Mouse (Mus musculus): ENCODE results near the gene Htr2b. TPM values are rescaled to one million over a fixed set of nuclear protein-coding genes. Genes with fewer than 3 reads are reported as not detected.
A peak's percentile ranks its signal among the peaks of the same experiment; 100 is the strongest.

Gene Htr2b
- polyA plus RNA-seq, 1 experiment from 2014 or later: 0.13 TPM

DNA sequence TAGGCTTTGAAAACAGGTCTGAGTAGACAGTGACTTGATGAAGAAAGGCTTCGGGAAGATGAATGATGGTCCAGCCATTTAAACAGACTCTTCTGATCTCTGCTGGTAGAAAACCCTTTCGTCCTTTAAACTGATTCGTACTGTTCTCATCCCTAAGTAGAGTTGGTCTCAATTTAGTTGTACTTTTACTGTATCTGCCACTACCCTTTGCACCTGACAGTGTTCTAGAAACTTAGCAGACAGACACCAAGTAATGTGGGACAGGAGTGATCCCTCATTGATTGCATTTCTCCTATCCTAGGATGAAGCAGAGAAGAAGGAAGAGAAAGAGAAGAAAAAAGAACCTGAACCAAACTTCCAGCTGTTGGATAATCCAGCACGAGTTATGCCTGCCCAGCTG lies 21.6 kb upstream of the Htr2b start, which contains the start of gene Gm21972:
Gene Gm21972 (plus strand): TSS at position 301 of the 400 bp plus-strand sequence.
- no peaks in the 10 kb centered on the region for H3K4me1 ChIP-seq (ENCODE audit: control insufficient read depth, insufficient read depth, low read length)
- H3K27me3 ChIP-seq (ENCODE audit: control insufficient read depth, insufficient read depth, low read depth, low read length): no peaks in the 10 kb centered on the region
- 96% methylated on average over 4 of the region's 4 CpGs for WGBS
- no peak within 1 kb of the TSS for H3K4me3 ChIP-seq (ENCODE audit: low read depth, low read length)
- no peak for ATAC-seq
- H3K36me3 ChIP-seq (ENCODE audit: control insufficient read depth, insufficient read depth, low read length): peaks cover 46% of the 10 kb centered on the region
- H3K4me2 ChIP-seq (ENCODE audit: low read length): no peak within 1 kb of the TSS
- H3K9me3 ChIP-seq (replicated peaks; ENCODE audit: control insufficient read depth, low read length, poor library complexity, severe bottlenecking): no peaks in the 10 kb centered on the region
- H3K27ac ChIP-seq (ENCODE audit: low read length): no peak within 1 kb of the TSS
- H3K9ac ChIP-seq (ENCODE audit: low read depth, low read length): no peak within 1 kb of the TSS

DNA sequence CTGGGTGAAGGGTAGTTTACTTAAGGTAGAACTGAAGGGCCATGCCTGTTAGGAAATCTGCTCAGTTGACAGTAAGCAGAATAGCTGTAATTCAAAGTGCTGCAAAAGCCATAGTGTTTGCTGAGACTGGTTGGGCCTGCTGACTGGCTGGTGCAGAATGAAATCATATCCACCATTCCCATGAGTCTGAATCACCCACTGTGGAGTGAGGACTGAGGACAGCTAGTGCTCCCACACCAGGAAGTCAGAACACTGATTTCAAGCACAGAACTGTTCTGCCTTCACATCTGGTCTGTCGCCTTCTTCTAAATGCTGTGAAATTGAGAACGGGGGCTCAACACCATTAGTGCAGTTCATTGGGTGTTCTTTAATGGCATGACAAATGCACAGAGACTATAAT lies 14.3 kb upstream of the Htr2b start:
- Histone ChIP-seq H3K9ac (ENCODE audit: low read depth, low read length) (no peak overlapping the region), H3K9me3 (replicated peaks; ENCODE audit: control insufficient read depth, low read length, poor library complexity, severe bottlenecking) (no peaks in the 10 kb centered on the region), H3K27me3 (ENCODE audit: control insufficient read depth, insufficient read depth, low read depth, low read length) (no peaks in the 10 kb centered on the region), H3K4me2 (ENCODE audit: low read length) (no peak overlapping the region), H3K27ac (ENCODE audit: low read length) (no peak overlapping the region), H3K4me3 (ENCODE audit: low read depth, low read length) (no peak overlapping the region), H3K36me3 (ENCODE audit: control insufficient read depth, insufficient read depth, low read length) (peaks cover 20% of the 10 kb centered on the region), H3K4me1 (ENCODE audit: control insufficient read depth, insufficient read depth, low read length) (no peaks in the 10 kb centered on the region)
- no peak for ATAC-seq
- WGBS: 94% methylated on average over 2 of the region's 2 CpGs

DNA sequence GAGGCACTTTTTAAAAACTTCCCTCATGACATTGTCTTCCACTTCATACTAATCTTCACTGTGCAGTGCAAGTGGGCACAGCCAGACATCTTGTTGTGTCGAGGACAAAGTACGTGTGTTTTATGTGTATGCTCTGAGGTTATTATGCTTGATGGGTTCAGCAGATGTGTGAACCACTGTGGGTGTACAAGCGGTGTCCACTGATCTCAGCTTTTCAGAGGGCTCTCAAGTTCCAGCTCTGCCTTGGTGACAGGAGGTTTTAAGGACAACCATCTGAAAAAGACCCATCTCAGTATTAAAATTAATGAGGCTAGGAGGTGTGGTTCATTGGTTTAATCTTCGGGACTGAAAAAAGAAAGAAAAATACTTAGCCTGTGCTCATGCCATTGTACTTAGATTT lies 7.8 kb upstream of the Htr2b start:
- ATAC-seq: no peak
- Histone ChIP-seq H3K4me3 (ENCODE audit: low read depth, low read length) (no peak overlapping the region), H3K4me2 (ENCODE audit: low read length) (no peak overlapping the region), H3K4me1 (ENCODE audit: control insufficient read depth, insufficient read depth, low read length) (no peaks in the 10 kb centered on the region), H3K9ac (ENCODE audit: low read depth, low read length) (no peak overlapping the region), H3K36me3 (ENCODE audit: control insufficient read depth, insufficient read depth, low read length) (peaks cover 10% of the 10 kb centered on the region), H3K9me3 (replicated peaks; ENCODE audit: control insufficient read depth, low read length, poor library complexity, severe bottlenecking) (no peaks in the 10 kb centered on the region), H3K27me3 (ENCODE audit: control insufficient read depth, insufficient read depth, low read depth, low read length) (no peaks in the 10 kb centered on the region), H3K27ac (ENCODE audit: low read length) (no peak overlapping the region)
- 91% methylated on average over 4 of the region's 4 CpGs for WGBS

DNA sequence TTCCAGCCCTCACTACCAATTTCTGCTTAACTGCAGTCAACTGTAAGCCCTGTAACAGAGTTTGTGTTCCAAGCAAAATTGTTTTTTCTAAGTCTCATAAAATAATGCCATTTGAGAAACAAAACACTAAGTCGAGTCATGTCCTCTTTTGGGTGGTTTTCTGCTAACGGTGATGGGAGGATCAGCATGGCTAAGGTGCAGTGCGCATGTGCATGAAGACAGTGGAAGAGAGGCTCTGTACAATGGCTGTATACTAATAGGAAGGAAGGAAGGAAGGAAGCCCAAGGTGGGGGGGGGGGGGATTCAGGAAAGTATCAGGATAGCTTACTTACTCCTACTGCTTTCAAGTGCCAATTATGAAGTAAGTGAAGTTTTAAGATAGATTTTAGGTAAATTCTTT lies 2.4 kb upstream of the Htr2b start:
- ATAC-seq: no peak
- 91% methylated on average over 3 of the region's 3 CpGs for WGBS
- H3K9ac ChIP-seq (ENCODE audit: low read depth, low read length): no peak overlapping the region
- H3K27ac ChIP-seq (ENCODE audit: low read length): no peak overlapping the region
- H3K4me1 ChIP-seq (ENCODE audit: control insufficient read depth, insufficient read depth, low read length): no peaks in the 10 kb centered on the region
- H3K4me3 ChIP-seq (ENCODE audit: low read depth, low read length): no peak overlapping the region
- H3K9me3 ChIP-seq (replicated peaks; ENCODE audit: control insufficient read depth, low read length, poor library complexity, severe bottlenecking): no peaks in the 10 kb centered on the region
- H3K27me3 ChIP-seq (ENCODE audit: control insufficient read depth, insufficient read depth, low read depth, low read length): no peaks in the 10 kb centered on the region
- H3K36me3 ChIP-seq (ENCODE audit: control insufficient read depth, insufficient read depth, low read length): 0 out of 2 replicates have a peak, but pooled peaks cover 2% of the 10 kb centered on the region
- H3K4me2 ChIP-seq (ENCODE audit: low read length): no peak overlapping the region

DNA sequence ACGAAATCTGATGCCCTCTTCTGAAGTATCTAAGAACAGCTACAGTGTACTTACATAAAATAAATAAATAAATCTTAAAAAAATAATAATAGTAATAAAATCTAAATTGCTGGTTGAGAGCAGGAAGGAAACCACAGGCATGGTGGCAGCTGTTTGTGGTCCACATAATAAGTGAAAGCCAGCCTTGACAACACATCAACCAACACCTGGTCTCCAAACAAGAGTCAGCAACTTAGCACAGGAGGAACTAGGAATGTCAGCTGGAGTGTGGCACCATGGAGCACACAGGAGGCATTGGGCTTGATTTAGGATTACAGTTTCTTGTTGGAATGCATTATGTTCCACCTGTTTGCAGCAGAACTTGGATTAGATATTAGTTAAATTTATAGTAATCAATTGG lies 6.7 kb downstream of the Htr2b start:
- no peak for ATAC-seq
- no peaks in the 10 kb centered on the region for H3K4me1 ChIP-seq (ENCODE audit: control insufficient read depth, insufficient read depth, low read length)
- no peak overlapping the region for H3K4me3 ChIP-seq (ENCODE audit: low read depth, low read length)
- H3K4me2 ChIP-seq (ENCODE audit: low read length): no peak overlapping the region
- no peaks in the 10 kb centered on the region for H3K9me3 ChIP-seq (replicated peaks; ENCODE audit: control insufficient read depth, low read length, poor library complexity, severe bottlenecking)
- H3K9ac ChIP-seq (ENCODE audit: low read depth, low read length): no peak overlapping the region
- 0 out of 2 replicates have a peak, but pooled peaks cover 2% of the 10 kb centered on the region for H3K36me3 ChIP-seq (ENCODE audit: control insufficient read depth, insufficient read depth, low read length)
- 95% methylated on average over 1 of the region's 1 CpGs for WGBS
- H3K27ac ChIP-seq (ENCODE audit: low read length): no peak overlapping the region
- H3K27me3 ChIP-seq (ENCODE audit: control insufficient read depth, insufficient read depth, low read depth, low read length): no peaks in the 10 kb centered on the region

DNA sequence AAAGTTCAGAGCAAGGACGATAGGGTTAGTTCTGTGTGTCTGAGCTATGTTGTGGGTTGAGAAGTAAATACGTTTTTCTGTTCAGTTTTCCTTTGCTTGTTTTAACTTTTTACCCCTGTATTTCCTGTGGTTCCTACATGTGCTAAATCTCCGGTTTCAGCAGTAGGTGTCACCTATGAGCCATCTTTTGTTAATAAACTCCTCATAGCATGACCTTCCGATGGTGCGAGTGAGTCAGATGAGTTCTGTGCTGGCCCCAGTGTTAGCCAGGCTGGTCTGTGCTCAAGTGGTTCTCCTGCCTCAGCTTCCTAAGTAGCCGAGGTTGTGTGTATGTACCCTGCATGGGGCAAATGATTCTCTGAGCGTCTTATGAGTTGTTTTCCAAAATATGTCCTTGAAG lies 17.4 kb downstream of the Htr2b start:
- Histone ChIP-seq H3K27ac (ENCODE audit: low read length) (no peak overlapping the region), H3K9me3 (replicated peaks; ENCODE audit: control insufficient read depth, low read length, poor library complexity, severe bottlenecking) (no peaks in the 10 kb centered on the region), H3K4me3 (ENCODE audit: low read depth, low read length) (no peak overlapping the region), H3K36me3 (ENCODE audit: control insufficient read depth, insufficient read depth, low read length) (peaks cover 39% of the 10 kb centered on the region), H3K4me1 (ENCODE audit: control insufficient read depth, insufficient read depth, low read length) (no peaks in the 10 kb centered on the region), H3K9ac (ENCODE audit: low read depth, low read length) (no peak overlapping the region), H3K4me2 (ENCODE audit: low read length) (no peak overlapping the region), H3K27me3 (ENCODE audit: control insufficient read depth, insufficient read depth, low read depth, low read length) (no peaks in the 10 kb centered on the region)
- WGBS: 92% methylated on average over 7 of the region's 7 CpGs
- ATAC-seq: no peak

DNA sequence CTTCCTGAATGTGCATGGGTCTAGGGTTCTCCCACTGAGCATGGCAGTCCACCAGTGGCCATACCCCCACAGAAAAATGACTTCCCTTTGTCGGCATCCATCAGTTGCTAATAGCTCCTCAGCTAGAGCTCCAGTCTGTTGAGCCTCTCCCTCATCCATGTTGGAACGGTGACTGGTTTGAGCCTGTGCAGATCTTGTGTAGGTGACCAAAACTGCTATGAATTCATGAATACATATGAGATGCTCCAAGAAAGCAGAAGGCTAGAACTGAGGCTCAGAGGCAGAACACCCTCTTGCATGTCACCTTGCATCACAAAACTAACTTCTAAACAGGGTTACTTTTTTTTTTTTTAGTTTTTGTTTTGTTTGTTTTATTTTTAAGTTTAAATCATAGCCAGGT lies 35.2 kb downstream of the Htr2b start:
- peaks cover 39% of the 10 kb centered on the region for H3K36me3 ChIP-seq (ENCODE audit: control insufficient read depth, insufficient read depth, low read length)
- WGBS: 98% methylated on average over 2 of the region's 2 CpGs

DNA sequence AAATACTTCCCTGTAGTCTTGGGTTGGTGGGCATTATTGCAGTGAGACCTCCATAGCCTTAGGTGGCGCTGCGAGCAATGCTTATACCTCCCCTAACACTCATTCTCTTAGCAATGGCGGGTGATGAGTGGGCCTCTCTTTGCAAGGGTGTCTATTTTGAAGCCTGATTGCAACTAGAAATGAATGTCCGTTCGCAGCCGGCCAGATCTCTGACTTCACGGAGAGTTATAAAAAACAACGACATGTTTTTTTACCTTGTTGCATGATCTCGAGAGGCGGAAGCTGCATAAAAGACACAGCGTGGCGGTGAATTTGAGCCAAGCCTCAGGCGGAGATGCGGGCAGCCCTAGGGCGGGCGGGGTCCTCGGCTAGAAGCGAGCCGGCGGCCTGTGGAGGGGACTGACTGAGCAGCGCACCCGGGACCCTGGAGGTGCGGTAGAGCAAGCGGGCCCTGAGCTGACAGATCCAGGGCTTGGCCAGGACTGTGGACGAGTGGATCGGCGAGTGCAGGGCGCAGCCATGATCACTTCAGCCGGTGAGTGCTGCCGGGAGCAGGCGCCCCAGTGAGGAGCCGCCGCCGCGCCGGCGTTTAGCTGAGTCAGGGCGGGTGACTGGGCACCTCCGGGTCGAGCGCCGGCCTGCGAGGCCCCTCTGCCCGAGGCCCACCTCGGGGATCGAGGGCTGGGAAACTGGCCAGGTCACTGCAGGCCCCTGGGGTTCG lies 47.3 kb downstream of the Htr2b start, which contains the start of gene Psmd1:
Gene Psmd1 (plus strand): TSS at position 117 of the 721 bp plus-strand sequence.
- Histone ChIP-seq H3K4me3 (ENCODE audit: low read depth, low read length) (peak within 1 kb of the TSS; percentile 97), H3K9me3 (replicated peaks; ENCODE audit: control insufficient read depth, low read length, poor library complexity, severe bottlenecking) (no peaks in the 10 kb centered on the region), H3K36me3 (ENCODE audit: control insufficient read depth, insufficient read depth, low read length) (no peaks in the 10 kb centered on the region), H3K27ac (ENCODE audit: low read length) (peak within 1 kb of the TSS; percentile 84), H3K4me1 (ENCODE audit: control insufficient read depth, insufficient read depth, low read length) (peaks cover 10% of the 10 kb centered on the region), H3K27me3 (ENCODE audit: control insufficient read depth, insufficient read depth, low read depth, low read length) (no peaks in the 10 kb centered on the region), H3K4me2 (ENCODE audit: low read length) (peak within 1 kb of the TSS; percentile 94), H3K9ac (ENCODE audit: low read depth, low read length) (peak within 1 kb of the TSS; percentile 97)
- WGBS: under 1% methylated on average over 43 of the region's 47 CpGs
- peak; percentile 95 for ATAC-seq

More for the DNA sequence above, 35.2 kb downstream of the Htr2b start:
- Histone ChIP-seq H3K27ac (ENCODE audit: low read length) (no peak overlapping the region), H3K9me3 (replicated peaks; ENCODE audit: control insufficient read depth, low read length, poor library complexity, severe bottlenecking) (no peaks in the 10 kb centered on the region), H3K27me3 (ENCODE audit: control insufficient read depth, insufficient read depth, low read depth, low read length) (no peaks in the 10 kb centered on the region), H3K9ac (ENCODE audit: low read depth, low read length) (no peak overlapping the region), H3K4me3 (ENCODE audit: low read depth, low read length) (no peak overlapping the region), H3K4me1 (ENCODE audit: control insufficient read depth, insufficient read depth, low read length) (no peaks in the 10 kb centered on the region), H3K4me2 (ENCODE audit: low read length) (no peak overlapping the region)
- ATAC-seq: no peak

DNA sequence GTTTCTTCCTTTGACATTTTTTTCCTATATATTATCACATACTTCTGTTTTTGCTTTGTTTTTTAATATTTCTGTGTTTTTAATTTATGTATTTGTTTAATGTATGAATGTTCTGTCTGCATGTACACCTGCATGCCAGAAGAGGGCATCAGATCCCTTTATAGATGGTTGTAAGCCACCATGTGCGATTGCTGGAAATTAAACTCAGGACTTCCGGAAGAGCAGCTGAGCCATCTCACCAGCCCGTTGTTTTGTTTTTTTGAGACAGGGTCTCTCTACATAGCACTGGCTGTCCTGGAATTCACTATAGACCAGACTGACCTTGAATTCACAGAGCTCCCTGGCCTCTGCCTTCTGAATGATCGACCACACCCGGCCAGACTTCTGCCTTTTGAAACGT lies 49.2 kb downstream of the Htr2b start:
- no peak for ATAC-seq
- Histone ChIP-seq H3K36me3 (ENCODE audit: control insufficient read depth, insufficient read depth, low read length) (no peaks in the 10 kb centered on the region), H3K4me1 (ENCODE audit: control insufficient read depth, insufficient read depth, low read length) (peaks cover 15% of the 10 kb centered on the region), H3K27me3 (ENCODE audit: control insufficient read depth, insufficient read depth, low read depth, low read length) (no peaks in the 10 kb centered on the region), H3K9ac (ENCODE audit: low read depth, low read length) (no peak overlapping the region), H3K9me3 (replicated peaks; ENCODE audit: control insufficient read depth, low read length, poor library complexity, severe bottlenecking) (no peaks in the 10 kb centered on the region), H3K4me2 (ENCODE audit: low read length) (no peak overlapping the region), H3K27ac (ENCODE audit: low read length) (no peak overlapping the region), H3K4me3 (ENCODE audit: low read depth, low read length) (no peak overlapping the region)
- WGBS: 87% methylated on average over 6 of the region's 6 CpGs
